Mouse (Mus musculus): ENCODE results near the gene Gm10118. TPM values are rescaled to one million over a fixed set of nuclear protein-coding genes. Genes with fewer than 3 reads are reported as not detected.

The Gm10118 gene
- total RNA-seq, 1 experiment, result not detected

DNA sequence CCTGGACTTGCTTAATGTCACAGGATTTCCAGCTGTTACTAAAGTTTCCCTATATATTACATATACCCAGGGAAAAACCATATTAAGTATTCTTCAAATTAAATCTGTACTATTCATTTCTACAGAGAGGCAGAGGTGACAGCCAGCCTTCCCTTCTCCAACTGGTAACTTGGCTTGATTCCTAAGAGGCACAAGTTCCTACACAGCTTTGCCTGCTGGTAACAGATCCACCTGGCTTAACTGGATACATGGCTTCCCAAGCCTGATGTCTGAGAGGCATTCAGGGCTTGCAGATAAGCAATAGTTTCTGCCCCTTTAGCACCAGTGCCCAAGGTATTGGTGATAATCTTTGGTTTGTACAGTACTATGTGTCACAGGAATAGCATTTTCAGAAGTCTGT, 27.3 kb downstream of the Gm10118 start:
- no peak overlapping the region for H3K4me3 ChIP-seq (ENCODE audit: insufficient read depth in 1 of 2, low read depth in 1 of 2, low read length in 2 of 2, poor library complexity in 1 of 2, severe bottlenecking in 1 of 2)
- no peak overlapping the region for H3K27ac ChIP-seq (ENCODE audit: insufficient read depth, low read depth, low read length, poor library complexity, severe bottlenecking)
- DNase-seq (ENCODE audit: low read depth, low spot score), result no peak
- in situ Hi-C loops (cut with MboI; ENCODE audit: low sequenced_read_pairs in 2 of 2, unreplicated experiment in 2 of 2), result no loop called here
- no peaks in the 10 kb centered on the region for H3K4me1 ChIP-seq (ENCODE audit: control insufficient read depth in 2 of 2, insufficient read depth in 2 of 2, low read length in 2 of 2, poor library complexity in 1 of 2)
- no peak overlapping the region for H3K9ac ChIP-seq (ENCODE audit: insufficient read depth, low read depth, low read length, poor library complexity, severe bottlenecking)
- no peaks in the 10 kb centered on the region for H3K36me3 ChIP-seq (ENCODE audit: control insufficient read depth, insufficient read depth, low read length, poor library complexity, severe bottlenecking)
- TF ChIP-seq ZNF384 (IDR thresholded peaks at IDR 0.05; ENCODE audit: low read depth, low read length) (no peak), CHD2 (IDR thresholded peaks at IDR 0.05; ENCODE audit: low read depth, low read length) (no peak)
- no peaks in the 10 kb centered on the region for H3K9me3 ChIP-seq (ENCODE audit: control insufficient read depth, insufficient read depth, low read depth, low read length)

DNA sequence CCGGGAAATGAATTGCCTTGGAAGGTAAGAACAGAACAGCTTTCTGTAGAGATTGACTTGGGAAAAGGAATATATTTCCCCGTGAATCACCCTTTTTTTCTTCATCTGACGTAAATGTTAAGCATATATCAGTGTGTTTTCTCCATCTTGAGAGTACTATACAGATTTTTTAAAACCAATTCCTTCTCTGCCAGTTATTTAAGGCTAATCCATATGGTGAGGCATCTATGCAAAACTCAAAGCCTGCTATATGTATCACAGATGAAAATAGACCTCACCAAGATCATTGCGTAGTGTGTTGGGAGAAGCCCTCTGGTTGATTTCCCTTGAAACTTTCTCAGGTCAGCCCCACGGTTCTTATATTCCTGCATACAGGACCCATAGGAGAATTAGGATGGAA, 32.6 kb downstream of the Gm10118 start:
- Histone ChIP-seq H3K36me3 (ENCODE audit: control insufficient read depth, insufficient read depth, low read length, poor library complexity, severe bottlenecking) (no peaks in the 10 kb centered on the region), H3K27ac (ENCODE audit: insufficient read depth, low read depth, low read length, poor library complexity, severe bottlenecking) (no peak overlapping the region), H3K9me3 (ENCODE audit: control insufficient read depth, insufficient read depth, low read depth, low read length) (no peaks in the 10 kb centered on the region), H3K4me1 (ENCODE audit: control insufficient read depth in 2 of 2, insufficient read depth in 2 of 2, low read length in 2 of 2, poor library complexity in 1 of 2) (no peaks in the 10 kb centered on the region), H3K4me3 (ENCODE audit: insufficient read depth in 1 of 2, low read depth in 1 of 2, low read length in 2 of 2, poor library complexity in 1 of 2, severe bottlenecking in 1 of 2) (no peak overlapping the region), H3K9ac (ENCODE audit: insufficient read depth, low read depth, low read length, poor library complexity, severe bottlenecking) (no peak overlapping the region)
- no peak for TF ChIP-seq MAFK (IDR thresholded peaks at IDR 0.05; ENCODE audit: insufficient read depth, low read depth, low read length)
- TF ChIP-seq CHD2 (IDR thresholded peaks at IDR 0.05; ENCODE audit: low read depth, low read length), result no peak
- TF ChIP-seq HCFC1 (IDR thresholded peaks at IDR 0.05; ENCODE audit: borderline replicate concordance, insufficient read depth, low read length), result no peak
- TF ChIP-seq ZC3H11A (IDR thresholded peaks at IDR 0.05; ENCODE audit: borderline replicate concordance, low read depth, low read length), result no peak
- TF ChIP-seq ZNF384 (IDR thresholded peaks at IDR 0.05; ENCODE audit: low read depth, low read length), result no peak
- in situ Hi-C loops (cut with MboI; ENCODE audit: low sequenced_read_pairs in 2 of 2, unreplicated experiment in 2 of 2), result no loop called here
- no peak for DNase-seq (ENCODE audit: low read depth, low spot score)

DNA sequence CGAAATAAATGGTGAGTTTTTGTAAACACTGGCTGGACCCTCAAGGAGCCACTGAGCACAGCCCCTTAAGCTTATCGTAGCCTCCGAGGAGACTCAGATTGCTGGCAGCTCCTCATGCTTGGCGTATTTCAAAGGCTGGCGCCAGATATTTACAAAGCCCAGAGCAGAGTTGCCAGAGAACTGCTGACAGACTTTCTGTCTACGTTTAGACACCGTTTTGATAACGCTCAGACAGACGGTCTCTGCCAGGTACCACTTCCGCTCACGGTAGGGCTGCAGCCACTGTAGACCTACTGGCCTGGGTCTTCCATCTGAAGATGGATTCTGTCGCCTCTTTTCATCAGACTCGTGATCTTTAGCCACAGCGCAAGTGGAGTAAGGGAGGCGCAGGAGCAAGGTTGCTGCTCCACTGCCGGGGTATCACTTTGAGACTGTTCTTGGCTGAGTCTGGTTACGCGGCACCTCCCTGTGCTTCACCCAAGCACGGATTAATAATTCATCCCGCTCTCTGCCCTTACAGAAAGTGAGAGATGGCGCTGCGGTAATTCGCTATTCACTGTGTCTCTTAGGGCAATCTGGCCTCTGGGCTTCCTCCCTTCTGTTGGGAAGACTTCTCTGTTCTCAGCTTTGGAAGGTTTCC, 40.7 kb downstream of the Gm10118 start:
- in situ Hi-C loops (cut with MboI; ENCODE audit: low sequenced_read_pairs in 2 of 2, unreplicated experiment in 2 of 2), result no loop called here
- TF ChIP-seq HCFC1 (IDR thresholded peaks at IDR 0.05; ENCODE audit: borderline replicate concordance, insufficient read depth, low read length) (no peak), MAFK (IDR thresholded peaks at IDR 0.05; ENCODE audit: insufficient read depth, low read depth, low read length) (no peak), ZC3H11A (IDR thresholded peaks at IDR 0.05; ENCODE audit: borderline replicate concordance, low read depth, low read length) (no peak), CHD2 (IDR thresholded peaks at IDR 0.05; ENCODE audit: low read depth, low read length) (no peak), ZNF384 (IDR thresholded peaks at IDR 0.05; ENCODE audit: low read depth, low read length) (no peak)
- no peaks in the 10 kb centered on the region for H3K36me3 ChIP-seq (ENCODE audit: control insufficient read depth, insufficient read depth, low read length, poor library complexity, severe bottlenecking)
- DNase-seq (ENCODE audit: low read depth, low spot score), result no peak
- H3K4me1 ChIP-seq (ENCODE audit: control insufficient read depth in 2 of 2, insufficient read depth in 2 of 2, low read length in 2 of 2, poor library complexity in 1 of 2), result no peaks in the 10 kb centered on the region
- H3K9ac ChIP-seq (ENCODE audit: insufficient read depth, low read depth, low read length, poor library complexity, severe bottlenecking), result no peak overlapping the region
- H3K4me3 ChIP-seq (ENCODE audit: insufficient read depth in 1 of 2, low read depth in 1 of 2, low read length in 2 of 2, poor library complexity in 1 of 2, severe bottlenecking in 1 of 2), result peak overlapping the region in 1 of 2 experiments; percentile 20; a peak in 2 of 4 replicates
- H3K27ac ChIP-seq (ENCODE audit: insufficient read depth, low read depth, low read length, poor library complexity, severe bottlenecking), result no peak overlapping the region
- no peaks in the 10 kb centered on the region for H3K9me3 ChIP-seq (ENCODE audit: control insufficient read depth, insufficient read depth, low read depth, low read length)

DNA sequence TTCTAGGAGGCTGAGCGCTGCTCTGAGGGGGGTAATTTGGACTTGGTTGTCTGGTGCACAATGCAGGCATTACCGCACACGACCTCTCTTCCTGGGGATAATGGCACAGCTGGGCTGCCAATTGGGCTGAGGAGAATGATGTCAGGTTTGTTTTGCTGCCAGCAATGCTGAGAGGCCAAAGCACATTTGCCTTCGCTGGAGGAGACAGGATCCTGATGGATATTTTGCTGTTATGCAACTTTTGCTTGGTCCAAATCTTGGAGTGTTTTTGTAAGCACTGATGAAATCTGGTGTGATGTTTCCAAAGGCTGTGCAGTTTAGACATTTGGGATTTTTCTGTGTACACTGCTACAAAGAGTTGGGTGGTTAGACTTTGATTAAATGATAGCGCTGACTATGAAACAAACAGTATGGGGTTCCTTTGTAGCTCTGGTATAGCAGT, 46.8 kb downstream of the Gm10118 start:
- H3K27ac ChIP-seq (ENCODE audit: insufficient read depth, low read depth, low read length, poor library complexity, severe bottlenecking), result no peak overlapping the region
- no peak for DNase-seq (ENCODE audit: low read depth, low spot score)
- H3K36me3 ChIP-seq (ENCODE audit: control insufficient read depth, insufficient read depth, low read length, poor library complexity, severe bottlenecking), result no peaks in the 10 kb centered on the region
- H3K4me1 ChIP-seq (ENCODE audit: control insufficient read depth in 2 of 2, insufficient read depth in 2 of 2, low read length in 2 of 2, poor library complexity in 1 of 2), result no peaks in the 10 kb centered on the region
- no peak overlapping the region for H3K9ac ChIP-seq (ENCODE audit: insufficient read depth, low read depth, low read length, poor library complexity, severe bottlenecking)
- no peak overlapping the region for H3K4me3 ChIP-seq (ENCODE audit: insufficient read depth in 1 of 2, low read depth in 1 of 2, low read length in 2 of 2, poor library complexity in 1 of 2, severe bottlenecking in 1 of 2)
- TF ChIP-seq MAFK (IDR thresholded peaks at IDR 0.05; ENCODE audit: insufficient read depth, low read depth, low read length) (no peak), ZNF384 (IDR thresholded peaks at IDR 0.05; ENCODE audit: low read depth, low read length) (no peak), CHD2 (IDR thresholded peaks at IDR 0.05; ENCODE audit: low read depth, low read length) (no peak), HCFC1 (IDR thresholded peaks at IDR 0.05; ENCODE audit: borderline replicate concordance, insufficient read depth, low read length) (no peak)
- in situ Hi-C loops (cut with MboI; ENCODE audit: low sequenced_read_pairs in 2 of 2, unreplicated experiment in 2 of 2), result no loop called here
- H3K9me3 ChIP-seq (ENCODE audit: control insufficient read depth, insufficient read depth, low read depth, low read length), result no peaks in the 10 kb centered on the region

Other genes with a start within 250 kb of the Gm10118 start
- gene Lrrtm3, start 162.8 kb upstream of the Gm10118 start, total RNA-seq (2012; rRNA removed), result not detected in 2 replicates

Data from ES-E14 (cell line).